Mouse (Mus musculus): Measurements from ENCODE around the gene Pbx1. TPM values are rescaled to one million over a fixed set of nuclear protein-coding genes. Genes with fewer than 3 reads are reported as not detected.

The Pbx1 gene
- total RNA-seq, 1 experiment: 10.0 TPM

- no peak overlapping the region for H3K27ac ChIP-seq (ENCODE audit: insufficient read depth, low read depth, low read length, poor library complexity, severe bottlenecking)
- no peaks in the 10 kb centered on the region for H3K36me3 ChIP-seq (ENCODE audit: control insufficient read depth, insufficient read depth, low read length, poor library complexity, severe bottlenecking)
- no peak for DNase-seq (ENCODE audit: low read depth, low spot score)
- peaks cover 0 to 5% of the 10 kb centered on the region in 2 experiments; a peak in 1 of 4 replicates for H3K4me1 ChIP-seq (ENCODE audit: control insufficient read depth in 2 of 2, insufficient read depth in 2 of 2, low read length in 2 of 2, poor library complexity in 1 of 2)
- no peak overlapping the region for H3K4me3 ChIP-seq (ENCODE audit: insufficient read depth in 1 of 2, low read depth in 1 of 2, low read length in 2 of 2, poor library complexity in 1 of 2, severe bottlenecking in 1 of 2)
- TF ChIP-seq HCFC1 (IDR thresholded peaks at IDR 0.05; ENCODE audit: borderline replicate concordance, insufficient read depth, low read length) (no peak), CHD2 (IDR thresholded peaks at IDR 0.05; ENCODE audit: low read depth, low read length) (no peak), ZC3H11A (IDR thresholded peaks at IDR 0.05; ENCODE audit: borderline replicate concordance, low read depth, low read length) (no peak), MAFK (IDR thresholded peaks at IDR 0.05; ENCODE audit: insufficient read depth, low read depth, low read length) (no peak), ZNF384 (IDR thresholded peaks at IDR 0.05; ENCODE audit: low read depth, low read length) (no peak)
- no peaks in the 10 kb centered on the region for H3K9me3 ChIP-seq (ENCODE audit: control insufficient read depth, insufficient read depth, low read depth, low read length)
- H3K9ac ChIP-seq (ENCODE audit: insufficient read depth, low read depth, low read length, poor library complexity, severe bottlenecking): no peak overlapping the region
- in situ Hi-C loops (cut with MboI; ENCODE audit: low sequenced_read_pairs in 2 of 2, unreplicated experiment in 2 of 2): no loop called here
Observed at GRCm38 (mm10) chr1:168069740-168070139, 362.3 kb downstream of the Pbx1 start.

Data from ES-E14 (cell line).